Mouse (Mus musculus) kidney, adult 11 months (tissue): ENCODE data around the gene Fhit.

Experiments used
- DNase-seq: peaks from one replicate; pipeline ENCODE4 v3.0.0; 2022

Gene Fhit

DNA sequence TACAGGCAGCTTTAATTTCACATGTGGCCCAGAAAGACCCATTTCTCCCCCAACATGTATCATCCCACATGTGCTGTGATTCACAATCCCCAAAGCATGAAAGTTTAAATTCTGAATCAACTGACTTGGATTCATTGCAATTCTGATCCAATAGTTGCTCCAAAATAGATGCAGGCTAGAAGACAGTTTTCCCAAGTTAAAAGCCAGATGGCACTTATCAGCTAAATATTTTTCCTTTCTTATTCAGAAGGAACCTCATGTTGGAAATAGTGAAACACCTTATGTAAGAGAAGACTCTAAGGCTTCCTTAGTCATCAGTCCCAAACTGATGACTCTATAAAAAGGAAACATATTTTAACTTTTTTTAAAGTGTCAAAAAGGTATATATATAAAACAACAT, 815.9 kb downstream of the Fhit start:
- no peak for DNase-seq

DNA sequence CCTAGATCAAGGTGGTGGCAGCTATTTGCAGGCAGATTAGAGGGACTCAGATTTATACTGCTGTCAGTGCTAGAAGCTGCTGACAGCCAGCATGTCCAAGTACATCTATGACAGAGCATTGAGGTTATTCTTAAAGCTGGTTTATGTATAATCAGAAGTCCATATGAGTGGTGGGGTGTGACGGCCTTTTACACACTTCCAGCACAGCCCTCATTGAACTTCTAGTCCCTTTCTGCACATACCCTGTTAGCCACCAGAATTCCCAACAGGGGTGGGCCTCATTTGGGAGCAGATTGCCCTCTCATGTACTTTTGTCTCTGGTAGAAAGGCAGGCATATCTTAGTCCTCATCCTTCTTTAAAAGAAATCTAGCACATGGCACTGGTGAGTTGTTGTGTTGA, 817.8 kb downstream of the Fhit start:
- no peak for DNase-seq

DNA sequence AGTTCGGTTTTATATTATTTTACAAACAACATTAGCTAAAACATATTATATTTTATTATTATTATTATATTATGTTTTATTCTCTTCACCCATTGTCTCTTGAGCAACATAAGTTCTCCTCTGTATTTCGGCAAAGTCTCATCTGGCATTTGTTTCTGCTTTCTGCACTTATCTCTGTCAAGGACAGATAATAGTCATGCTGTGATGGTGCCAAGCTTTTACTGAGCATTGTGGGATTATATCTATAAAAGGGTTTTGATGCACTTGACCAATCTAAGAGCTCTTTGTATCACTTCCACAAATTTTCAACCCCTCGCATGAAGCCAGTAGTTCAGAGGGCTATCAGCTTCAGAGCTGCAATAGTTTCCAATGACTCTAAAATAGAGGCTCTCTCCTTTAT, 845.1 kb downstream of the Fhit start:
- DNase-seq: no peak

DNA sequence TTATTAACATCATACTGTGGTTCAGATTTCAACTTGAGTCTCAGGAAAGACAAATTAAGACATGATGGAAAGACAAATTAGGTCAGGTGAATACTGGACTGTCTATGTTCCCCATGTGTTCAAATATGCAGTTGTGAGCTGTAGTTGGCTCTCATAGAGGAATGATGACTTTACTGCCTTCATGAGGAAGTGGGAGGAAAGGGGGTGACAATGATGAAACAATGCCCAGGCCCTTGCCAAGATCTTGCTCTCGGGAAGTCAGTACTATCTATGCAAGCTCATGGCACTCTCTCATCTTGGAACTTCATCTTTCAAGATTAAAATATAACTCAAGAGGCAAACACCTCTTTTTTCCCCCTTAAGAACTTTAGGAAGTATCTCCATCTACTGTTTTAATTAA, 849.6 kb downstream of the Fhit start:
- no peak for DNase-seq

DNA sequence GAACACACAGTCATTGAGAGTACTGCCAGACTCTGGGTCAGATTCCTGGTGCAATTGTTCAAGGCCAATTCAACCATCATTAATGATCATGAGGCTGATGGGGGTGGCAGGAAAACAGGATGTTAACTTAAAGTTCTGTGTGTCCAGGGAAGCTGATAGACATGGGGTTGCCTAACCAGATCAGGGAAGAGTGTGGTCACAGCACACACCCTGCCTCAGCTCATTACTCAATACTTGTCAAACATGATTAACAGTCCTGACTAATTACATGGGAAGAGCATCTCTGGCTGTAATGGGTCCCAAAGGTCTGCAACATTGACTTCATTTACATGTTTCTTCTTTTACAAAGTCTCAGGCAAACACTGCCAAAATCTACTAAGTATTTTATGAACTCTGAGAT, 856.5 kb downstream of the Fhit start:
- no peak for DNase-seq

DNA sequence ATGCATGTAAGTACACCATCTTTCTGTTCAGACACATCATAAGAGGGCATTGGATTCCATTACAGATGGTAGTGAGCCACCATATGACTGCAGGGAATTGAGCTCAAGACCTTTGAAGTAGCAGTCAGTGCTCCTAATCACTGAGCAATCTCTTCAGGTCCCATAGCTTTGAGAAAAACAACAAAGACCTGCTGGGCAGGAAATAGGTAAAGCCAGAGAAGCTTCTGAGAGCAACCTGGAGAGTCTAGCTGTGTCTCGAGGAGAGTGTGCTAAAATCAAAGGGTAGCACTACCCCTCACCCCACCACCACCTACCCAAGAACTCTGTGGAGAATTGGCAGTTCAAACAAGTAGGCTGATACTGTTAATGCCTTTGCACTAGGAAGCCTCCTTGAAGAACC, 860.3 kb downstream of the Fhit start:
- no peak for DNase-seq

DNA sequence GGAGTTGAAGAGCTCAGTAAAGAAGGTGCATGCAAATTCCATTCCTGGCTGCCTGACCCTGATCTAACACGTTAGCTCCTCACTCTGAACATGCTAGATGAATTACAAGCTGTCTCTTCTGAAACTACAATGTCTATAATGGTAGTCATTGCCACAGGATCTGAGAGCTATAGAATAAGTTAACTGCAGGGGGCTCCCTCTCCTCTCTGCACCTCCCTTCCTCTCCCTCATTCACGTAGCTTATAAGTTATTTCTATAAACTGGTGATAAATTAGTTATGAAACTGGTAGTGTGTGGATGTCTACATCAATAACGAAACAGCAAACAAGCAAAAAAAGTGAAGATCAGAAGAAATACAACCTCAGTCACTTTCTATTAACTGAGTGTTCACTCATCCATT, 860.9 kb downstream of the Fhit start:
- DNase-seq: no peak

DNA sequence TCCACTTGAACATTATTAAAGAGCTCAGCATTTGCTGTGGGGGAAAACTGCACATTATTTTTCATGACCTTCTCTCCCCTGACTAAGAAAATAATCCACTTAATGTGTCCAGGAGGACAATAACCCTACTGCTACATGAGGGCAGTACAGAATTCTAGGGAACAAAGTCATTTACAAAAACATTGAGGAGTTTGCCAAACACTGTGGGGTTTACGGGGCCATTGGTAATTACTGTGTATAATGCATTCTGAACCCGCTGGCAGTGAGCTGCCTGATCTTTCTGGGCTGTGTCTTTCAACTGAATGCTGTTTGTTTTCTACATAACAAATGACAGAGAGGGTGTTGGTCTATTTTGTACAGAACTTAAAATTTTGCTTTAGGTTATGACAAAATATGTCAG, 862.8 kb downstream of the Fhit start:
- no peak for DNase-seq

DNA sequence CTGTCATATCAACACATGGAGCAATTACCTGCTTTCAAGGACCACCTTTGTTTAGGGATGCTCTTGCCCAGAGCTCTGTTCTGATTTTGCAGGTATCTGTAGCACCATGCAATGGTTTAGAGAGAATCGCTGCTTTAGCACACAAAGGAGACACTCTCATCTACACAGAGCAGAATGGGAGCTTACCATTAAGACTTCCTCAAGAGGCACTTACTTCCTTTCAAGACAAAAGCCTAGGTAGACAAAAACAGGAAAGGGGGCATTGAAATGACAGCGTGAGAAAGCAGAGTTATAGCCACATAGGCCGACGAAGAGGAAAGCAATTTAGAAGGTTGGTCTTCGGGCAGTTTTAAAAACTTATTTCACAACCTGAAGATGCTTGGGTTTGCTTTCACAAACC, 872.8 kb downstream of the Fhit start:
- no peak for DNase-seq

DNA sequence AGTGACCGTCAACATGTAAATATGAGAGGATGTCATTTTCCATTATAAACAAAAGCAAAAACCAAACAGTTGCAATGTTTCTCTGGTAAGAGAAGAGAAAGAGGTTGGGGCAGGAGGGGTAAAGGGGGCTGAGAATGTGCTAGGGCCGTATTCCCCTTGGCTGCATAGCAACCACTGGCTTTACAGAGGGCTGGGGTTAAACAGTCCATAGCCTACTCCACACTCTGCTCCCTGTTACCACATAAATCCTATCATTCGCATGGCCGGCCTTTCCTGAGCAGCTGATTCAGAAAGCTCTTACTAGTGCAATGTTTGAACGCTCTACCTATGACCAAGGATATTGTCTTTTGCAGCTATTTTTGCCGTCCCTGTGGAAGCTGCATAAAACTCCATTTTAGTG, 875.8 kb downstream of the Fhit start:
- DNase-seq: no peak

DNA sequence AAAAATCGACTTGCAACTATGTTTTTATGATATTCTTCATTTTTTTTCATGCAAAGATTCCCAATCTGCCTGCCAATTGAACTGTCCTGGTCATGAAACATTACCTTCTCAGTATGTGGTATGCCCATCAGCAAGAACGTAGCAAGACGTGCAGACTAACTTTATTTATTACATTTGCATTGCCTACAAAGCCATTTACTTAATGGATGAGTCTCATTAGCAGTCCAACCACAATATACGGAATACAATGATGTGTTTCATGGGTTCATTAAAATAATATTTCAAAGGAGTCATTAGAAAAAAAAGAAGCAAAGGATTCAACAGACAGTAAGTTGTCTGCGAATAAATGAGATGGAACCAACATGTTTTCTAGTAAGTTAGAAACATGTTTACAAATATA, 933.1 kb downstream of the Fhit start:
- DNase-seq: no peak

DNA sequence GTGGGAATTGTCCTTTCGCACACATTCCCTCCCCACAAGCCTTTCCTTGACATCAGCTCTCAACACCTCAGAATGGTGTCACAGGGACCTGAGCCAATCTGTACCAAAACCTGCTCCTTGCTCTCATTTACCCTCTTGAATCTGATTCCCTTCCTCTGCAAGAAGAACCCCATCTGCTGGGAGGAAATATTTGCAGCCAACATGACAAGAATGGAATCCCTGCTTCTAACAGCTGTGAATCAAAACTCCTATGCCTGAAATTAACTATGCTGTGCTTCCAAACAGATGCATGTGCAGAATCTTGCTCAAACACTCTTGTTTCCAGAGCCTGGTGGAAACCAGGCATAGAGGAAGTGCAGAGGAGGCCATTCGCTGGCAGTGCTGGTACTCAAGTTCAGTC, 940.0 kb downstream of the Fhit start:
- DNase-seq: no peak

DNA sequence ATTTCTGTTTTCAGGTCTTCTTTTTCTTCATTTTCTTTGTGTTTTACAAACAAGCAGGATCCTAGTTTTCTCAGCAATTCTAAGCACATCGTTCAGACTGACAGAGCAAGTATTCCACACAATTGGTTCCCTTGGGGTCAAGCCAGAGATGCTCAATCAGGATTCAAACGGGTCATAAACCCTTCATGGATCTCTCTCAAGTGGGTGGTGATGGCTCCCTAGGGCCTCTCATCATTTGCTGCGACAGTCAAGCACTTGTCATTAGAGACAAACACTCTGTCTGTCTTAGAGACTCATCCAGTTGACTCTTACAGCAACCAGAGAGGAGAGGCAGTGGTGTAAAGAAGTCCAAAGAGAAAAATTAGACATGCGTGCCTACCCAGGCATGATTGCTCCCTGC, 948.6 kb downstream of the Fhit start:
- DNase-seq: no peak

DNA sequence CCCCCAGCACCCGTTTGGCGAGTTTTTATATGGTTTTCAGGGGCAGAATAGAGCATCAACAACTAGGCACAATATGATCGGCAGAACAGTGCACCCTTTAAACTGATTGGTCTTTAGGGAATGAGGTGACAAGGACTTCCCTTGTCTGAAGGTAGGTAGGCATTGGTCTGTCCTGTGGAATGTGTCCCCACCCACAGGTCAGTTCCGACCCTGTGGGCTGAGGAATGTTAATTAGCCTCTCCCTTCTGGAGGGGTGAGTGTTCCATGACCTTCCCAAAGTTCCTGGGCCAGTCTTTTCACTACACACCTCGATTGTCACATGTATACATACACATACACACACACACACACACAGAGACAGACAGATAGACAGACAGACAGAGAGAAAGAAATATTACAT, 950.7 kb downstream of the Fhit start:
- DNase-seq: no peak

DNA sequence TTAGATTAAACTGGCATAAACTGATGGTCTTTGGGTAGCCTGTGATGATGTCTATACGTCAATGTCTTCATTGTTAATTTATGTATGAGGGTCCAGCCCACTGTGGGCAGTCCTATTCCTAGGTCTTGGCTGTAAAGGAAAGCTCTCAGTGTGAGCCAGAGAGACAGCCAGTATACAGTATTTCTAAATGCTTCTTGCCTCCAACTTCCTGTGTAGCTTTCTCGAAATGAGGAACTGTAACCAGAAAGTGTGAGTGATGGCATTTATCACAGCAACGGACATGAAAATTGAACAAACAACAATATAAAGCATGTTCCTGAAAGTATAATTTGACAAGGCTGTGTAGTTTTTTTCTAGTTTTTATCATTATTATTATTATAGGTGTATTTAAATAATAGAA, 952.8 kb downstream of the Fhit start:
- DNase-seq: no peak

DNA sequence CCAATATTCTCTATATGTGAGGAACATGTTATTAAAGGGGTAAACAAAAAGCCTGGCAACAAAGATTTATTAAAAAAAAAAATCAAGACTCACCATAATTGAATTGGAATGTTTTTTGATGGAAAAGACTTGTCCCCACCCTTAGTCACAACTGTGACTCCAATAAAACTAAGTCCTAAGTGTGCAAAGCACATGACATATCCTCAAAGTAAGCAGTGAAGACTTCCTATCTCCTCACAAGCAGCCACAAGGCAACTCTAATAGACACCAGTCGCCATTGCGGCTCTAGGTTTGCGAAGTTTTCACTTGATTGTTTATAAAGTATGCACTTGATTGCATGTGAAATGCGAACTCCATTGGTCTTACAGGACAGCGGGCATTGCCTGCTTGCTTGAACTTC, 956.1 kb downstream of the Fhit start:
- no peak for DNase-seq

DNA sequence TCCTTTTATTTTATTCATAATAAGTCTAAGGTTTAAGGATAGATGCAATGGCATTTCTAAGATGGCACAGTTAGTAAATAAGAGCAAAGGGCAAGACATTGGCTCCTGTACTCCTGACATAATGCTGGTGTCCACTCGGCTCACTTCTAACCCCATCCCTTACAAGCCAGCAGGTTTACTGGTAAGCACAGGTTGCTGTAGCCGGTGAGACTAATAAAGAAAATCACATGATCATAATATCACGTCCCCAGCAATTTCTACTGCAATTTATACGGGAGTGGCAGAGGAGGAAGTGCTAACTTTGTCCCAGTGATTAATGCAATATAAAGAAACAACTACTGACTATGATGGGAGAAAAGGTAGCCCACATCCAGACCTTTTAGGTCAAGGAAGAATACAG, 956.5 kb downstream of the Fhit start:
- DNase-seq: no peak

DNA sequence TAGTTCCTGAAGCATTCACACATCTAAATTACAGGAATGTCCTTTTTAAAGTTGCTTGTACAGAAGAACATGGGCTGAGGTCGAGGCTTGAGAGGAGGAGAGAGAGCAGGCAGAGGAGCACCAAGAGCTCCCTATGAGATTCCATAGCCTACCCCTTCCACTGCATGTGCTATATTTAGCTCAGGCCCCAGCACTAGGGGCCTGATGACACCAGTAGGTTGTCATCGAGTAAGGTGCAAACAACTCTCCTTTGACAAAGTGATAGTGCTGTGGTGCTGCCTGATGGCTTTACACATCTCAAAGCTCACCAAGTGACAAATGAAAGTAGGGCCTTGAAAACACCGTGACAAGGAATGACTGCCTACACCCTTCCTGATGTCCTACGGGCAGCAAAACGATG, 967.7 kb downstream of the Fhit start:
- no peak for DNase-seq

DNA sequence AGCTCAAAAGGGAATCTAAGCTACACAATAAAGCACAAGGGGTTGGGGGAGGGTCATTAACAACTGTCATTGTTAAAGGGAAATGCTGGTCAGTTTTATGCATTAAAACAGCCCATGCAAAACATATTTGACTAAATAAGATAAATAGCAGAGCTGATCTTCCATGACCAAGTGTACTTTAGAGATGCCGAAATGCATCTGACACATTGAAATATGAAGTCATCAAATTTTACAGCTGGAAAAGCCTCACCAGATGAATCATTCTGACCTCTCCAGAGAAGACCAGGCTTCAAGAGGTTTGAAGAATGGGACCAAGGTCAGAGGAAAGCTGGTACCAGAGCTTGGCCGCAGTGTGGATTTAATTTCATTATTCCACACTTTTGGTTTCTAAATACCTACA, 990.1 kb downstream of the Fhit start:
- no peak for DNase-seq

DNA sequence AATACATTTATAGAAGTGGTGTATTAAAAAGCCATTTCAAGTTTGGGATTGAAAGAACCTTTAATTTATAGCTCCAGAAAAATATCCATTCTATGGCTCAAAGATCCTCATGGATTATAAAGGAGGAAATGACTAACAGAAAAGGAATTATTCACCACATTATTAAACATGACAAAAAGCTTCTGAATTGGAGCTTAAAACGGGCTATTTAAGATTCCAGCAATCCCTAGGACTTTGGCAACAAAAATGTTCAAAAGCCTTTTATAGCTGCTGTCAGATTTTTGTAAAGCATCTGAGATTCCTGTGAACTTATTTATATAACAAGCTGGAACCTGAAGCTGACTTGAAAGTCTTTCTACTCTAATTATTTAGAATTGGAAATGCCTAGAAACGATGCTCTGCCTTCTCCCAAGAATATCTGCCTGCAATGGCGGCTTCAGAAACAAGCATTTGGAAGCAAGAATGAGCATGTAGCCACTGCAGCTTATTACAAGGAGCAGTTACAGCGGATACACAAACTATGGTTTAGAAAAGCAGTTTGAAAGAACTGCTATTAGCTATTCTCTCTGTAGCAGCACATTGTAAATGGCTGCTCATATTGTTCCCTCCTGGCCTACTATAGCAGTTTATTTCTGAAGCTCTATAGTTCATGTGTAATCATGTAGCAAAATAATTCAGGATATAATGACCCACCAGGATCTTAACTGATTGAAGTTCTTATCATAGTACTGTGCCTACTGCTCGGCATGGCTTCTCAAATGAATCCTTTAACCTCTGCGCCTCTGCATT, 995.0 kb downstream of the Fhit start:
- no peak for DNase-seq

DNA sequence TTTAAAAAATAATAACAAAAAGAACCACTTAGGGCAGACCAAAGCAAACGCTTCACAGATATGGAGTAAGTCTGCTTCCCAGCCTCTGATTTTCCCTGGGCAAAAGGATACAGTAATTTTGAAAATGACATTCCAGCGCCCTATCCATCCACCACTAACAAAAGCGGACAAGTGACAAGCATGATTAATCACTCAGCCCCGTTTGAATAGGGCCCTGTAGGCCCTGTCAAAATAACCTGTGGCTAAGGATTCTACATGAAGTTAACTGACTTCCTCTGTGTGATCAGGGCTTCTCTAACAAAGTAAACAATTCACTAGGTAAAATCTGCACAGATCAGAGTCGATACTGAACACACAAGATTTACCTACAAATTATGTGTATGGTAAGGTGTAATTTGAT, 1012.0 kb downstream of the Fhit start:
- no peak for DNase-seq

DNA sequence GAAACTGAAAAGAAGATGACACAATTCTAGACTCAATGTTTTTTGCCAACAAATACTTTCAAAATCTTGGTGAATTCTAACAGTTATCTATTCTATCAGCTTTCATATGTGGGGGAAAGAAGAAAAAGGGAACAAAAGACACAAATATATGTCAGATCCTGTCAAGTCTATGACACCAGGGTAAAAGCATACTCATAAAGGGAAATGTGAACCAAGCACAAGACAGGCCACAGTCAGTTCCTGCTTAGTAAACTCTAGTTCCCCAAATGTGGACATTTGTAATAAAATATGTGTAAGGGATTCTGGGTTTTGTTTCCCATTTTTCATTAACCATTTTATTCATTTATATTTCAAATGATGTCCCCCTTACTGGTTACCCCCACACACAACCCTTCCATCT, 1022.5 kb downstream of the Fhit start:
- DNase-seq: no peak

DNA sequence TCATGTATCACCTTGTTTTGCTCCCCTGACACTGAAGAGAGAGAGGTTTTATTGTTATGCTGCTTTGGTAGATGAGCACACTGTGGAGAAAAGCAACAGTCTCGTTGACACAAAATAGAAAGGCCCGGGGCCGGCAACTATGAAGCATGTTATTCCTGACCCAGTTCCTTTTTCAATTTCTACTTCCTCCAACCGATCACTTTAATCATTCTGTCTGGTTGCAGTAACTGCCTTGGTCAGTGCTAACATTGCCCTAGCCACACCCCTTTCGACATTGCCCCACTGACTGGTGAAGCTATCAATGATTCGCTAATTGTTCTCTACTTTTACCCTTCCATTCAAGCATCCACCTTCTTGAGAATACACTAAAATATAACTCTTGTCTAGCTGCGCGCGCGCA, 1028.0 kb downstream of the Fhit start:
- DNase-seq: no peak

DNA sequence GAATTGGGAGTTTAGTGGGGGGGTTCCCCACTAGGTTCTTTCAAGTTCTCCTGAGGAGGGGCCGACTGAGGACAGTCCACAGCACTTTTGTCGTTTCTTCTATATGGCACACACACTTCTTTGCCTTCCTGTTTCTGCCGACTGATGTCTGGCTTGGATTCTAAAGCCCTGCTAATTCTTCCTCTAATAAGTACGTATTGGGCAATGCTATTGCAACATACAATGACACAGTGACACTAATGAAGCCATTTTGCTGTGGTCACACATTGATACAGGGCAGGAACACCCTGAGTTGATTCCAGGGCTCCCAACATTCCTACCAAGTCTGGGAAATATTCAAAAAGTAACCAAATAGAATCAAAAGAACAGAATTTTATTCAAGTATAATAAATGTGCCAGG, 1032.2 kb downstream of the Fhit start:
- DNase-seq: no peak

DNA sequence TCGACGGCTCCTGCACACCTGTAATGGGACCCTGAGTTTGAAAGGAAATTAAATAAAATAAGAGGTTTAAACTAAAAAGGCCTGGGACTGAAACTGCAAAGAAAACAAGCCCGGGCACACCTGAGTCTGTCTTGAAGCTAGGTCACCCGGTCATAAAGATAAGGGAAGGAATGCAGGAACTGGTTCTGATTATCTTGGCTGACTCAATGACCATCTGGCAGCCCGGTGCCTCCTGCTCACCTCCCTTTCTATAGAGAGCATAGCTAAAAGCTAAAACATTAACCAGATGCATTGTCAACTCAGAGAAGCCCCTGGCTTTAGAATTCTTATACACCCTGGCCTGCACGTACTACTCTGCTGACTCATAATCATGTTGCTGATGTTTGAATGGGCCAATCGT, 1032.7 kb downstream of the Fhit start:
- DNase-seq: no peak

DNA sequence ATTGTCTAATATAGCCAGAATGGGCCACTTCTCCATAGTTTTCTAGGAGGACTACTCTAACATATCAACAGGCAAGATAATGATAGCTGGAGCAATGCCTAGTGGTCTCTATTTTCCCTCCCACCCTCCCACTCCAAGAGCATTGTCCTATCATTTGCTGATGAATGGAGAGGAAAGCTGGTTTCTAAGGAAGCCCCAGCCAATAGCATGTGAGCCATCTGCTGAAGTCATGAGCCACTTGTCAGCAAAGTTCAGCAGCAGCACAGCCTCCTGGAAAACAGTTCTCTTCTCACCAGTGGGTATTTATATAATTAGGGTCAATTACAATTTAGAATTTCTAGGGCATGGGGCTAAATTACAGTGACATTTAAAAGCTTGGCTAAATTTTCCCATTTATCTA, 1035.3 kb downstream of the Fhit start:
- no peak for DNase-seq
